Mouse (Mus musculus): ENCODE measurements around the gene Cacna1s. TPM values are rescaled to one million over a fixed set of nuclear protein-coding genes. Genes with fewer than 3 reads are reported as not detected.

The Cacna1s gene
- polyA plus RNA-seq (2015; fragmentation: Nextera tagmentation; extraction: Ambion mirVana), result 0.37 TPM in 1 of 2 replicates, not detected in the other

GRCm38 (mm10) chr1:136052547-136052946, at the start of gene Cacna1s:
TSS of gene Cacna1s (plus strand) at chr1:136052750.
- H3K4me1 ChIP-seq (ENCODE audit: insufficient read depth), result no peaks in the 10 kb centered on the region
- H3K4me2 ChIP-seq (ENCODE audit: low read depth, low read length), result no peak within 1 kb of the TSS
- no peak for DNase-seq
- WGBS (ENCODE audit: insufficient replicate concordance), result 46% methylated on average over 11 of the region's 11 CpGs
- no peaks in the 10 kb centered on the region for H3K9me3 ChIP-seq (ENCODE audit: low read length)
- no peak for ATAC-seq
- no peak within 1 kb of the TSS for H3K9ac ChIP-seq (replicated peaks)
- no peak within 1 kb of the TSS for H3K27ac ChIP-seq (ENCODE audit: low read depth)
- no peak within 1 kb of the TSS for H3K4me3 ChIP-seq (ENCODE audit: low read depth, low read length)
- peaks cover 41% of the 10 kb centered on the region for H3K27me3 ChIP-seq (ENCODE audit: insufficient read depth, low read length)
- no peaks in the 10 kb centered on the region for H3K36me3 ChIP-seq (replicated peaks; ENCODE audit: insufficient read depth, low read length)
- TF ChIP-seq EP300 (IDR thresholded peaks at IDR 0.05; ENCODE audit: low read depth), result no peak
- no peak for TF ChIP-seq CTCF (IDR thresholded peaks at IDR 0.05; ENCODE audit: low read depth)

GRCm38 (mm10) chr1:136006292-136006748, 46.2 kb upstream of the Cacna1s start, which contains the start of gene Igfn1:
TSS of gene Igfn1 (minus strand) at chr1:136006342.
- H3K36me3 ChIP-seq (replicated peaks; ENCODE audit: insufficient read depth, low read length), result no peaks in the 10 kb centered on the region
- peaks cover 25% of the 10 kb centered on the region for H3K4me1 ChIP-seq (ENCODE audit: insufficient read depth)
- ATAC-seq (no peak), DNase-seq (no peak)
- WGBS (ENCODE audit: insufficient replicate concordance), result 78% methylated on average over 3 of the region's 3 CpGs
- TF ChIP-seq CTCF (IDR thresholded peaks at IDR 0.05; ENCODE audit: low read depth), result no peak
- no peak for TF ChIP-seq EP300 (IDR thresholded peaks at IDR 0.05; ENCODE audit: low read depth)
- no peaks in the 10 kb centered on the region for H3K9me3 ChIP-seq (ENCODE audit: low read length)
- H3K27ac ChIP-seq (ENCODE audit: low read depth), result no peak within 1 kb of the TSS
- peak within 1 kb of the TSS; percentile 91 for H3K4me2 ChIP-seq (ENCODE audit: low read depth, low read length)
- H3K4me3 ChIP-seq (ENCODE audit: low read depth, low read length), result peak within 1 kb of the TSS; percentile 64
- no peaks in the 10 kb centered on the region for H3K27me3 ChIP-seq (ENCODE audit: insufficient read depth, low read length)
- peak within 1 kb of the TSS; percentile 73 for H3K9ac ChIP-seq (replicated peaks)

- Histone ChIP-seq H3K4me2 (ENCODE audit: low read depth, low read length) (peak within 1 kb of the TSS; percentile 91), H3K27me3 (ENCODE audit: insufficient read depth, low read length) (no peaks in the 10 kb centered on the region), H3K9ac (replicated peaks) (peak within 1 kb of the TSS; percentile 73), H3K9me3 (ENCODE audit: low read length) (no peaks in the 10 kb centered on the region), H3K27ac (ENCODE audit: low read depth) (peak within 1 kb of the TSS; percentile 71), H3K4me3 (ENCODE audit: low read depth, low read length) (peak within 1 kb of the TSS; percentile 64), H3K36me3 (replicated peaks; ENCODE audit: insufficient read depth, low read length) (no peaks in the 10 kb centered on the region), H3K4me1 (ENCODE audit: insufficient read depth) (peaks cover 30% of the 10 kb centered on the region)
- ATAC-seq, result peak; percentile 99
- peak; percentile 87 for DNase-seq
- 5% methylated on average over 37 of the region's 37 CpGs for WGBS (ENCODE audit: insufficient replicate concordance)
- 0 out of 2 replicates have a peak, but pooled peaks have one; percentile 51 for TF ChIP-seq EP300 (IDR thresholded peaks at IDR 0.05; ENCODE audit: low read depth)
- TF ChIP-seq CTCF (IDR thresholded peaks at IDR 0.05; ENCODE audit: low read depth), result 0 out of 2 replicates have a peak, but pooled peaks have one; percentile 16
Observed at GRCm38 (mm10) chr1:136007211-136008158, 45.1 kb upstream of the Cacna1s start, which contains the start of gene Tmem9. TSS of gene Tmem9 (plus strand) at chr1:136008150.

GRCm38 (mm10) chr1:136008159-136008533, 44.4 kb upstream of the Cacna1s start:
- Histone ChIP-seq H3K9me3 (ENCODE audit: low read length) (no peaks in the 10 kb centered on the region), H3K27me3 (ENCODE audit: insufficient read depth, low read length) (no peaks in the 10 kb centered on the region), H3K4me2 (ENCODE audit: low read depth, low read length) (peak overlapping the region; percentile 91), H3K9ac (replicated peaks) (no peak overlapping the region), H3K36me3 (replicated peaks; ENCODE audit: insufficient read depth, low read length) (no peaks in the 10 kb centered on the region), H3K27ac (ENCODE audit: low read depth) (peak overlapping the region; percentile 37), H3K4me1 (ENCODE audit: insufficient read depth) (peaks cover 30% of the 10 kb centered on the region), H3K4me3 (ENCODE audit: low read depth, low read length) (peak overlapping the region; percentile 64)
- peak; percentile 0; the same call in 1 of the 2 replicates for TF ChIP-seq CTCF (IDR thresholded peaks at IDR 0.05; ENCODE audit: low read depth)
- no peak for TF ChIP-seq EP300 (IDR thresholded peaks at IDR 0.05; ENCODE audit: low read depth)
- ATAC-seq, result no peak
- no peak for DNase-seq
- WGBS (ENCODE audit: insufficient replicate concordance), result 14% methylated on average over 8 of the region's 8 CpGs

GRCm38 (mm10) chr1:136010247-136010646, 42.3 kb upstream of the Cacna1s start:
- no peaks in the 10 kb centered on the region for H3K36me3 ChIP-seq (replicated peaks; ENCODE audit: insufficient read depth, low read length)
- no peak for DNase-seq
- TF ChIP-seq CTCF (IDR thresholded peaks at IDR 0.05; ENCODE audit: low read depth) (no peak), EP300 (IDR thresholded peaks at IDR 0.05; ENCODE audit: low read depth) (no peak)
- peaks cover 45% of the 10 kb centered on the region for H3K4me1 ChIP-seq (ENCODE audit: insufficient read depth)
- H3K27ac ChIP-seq (ENCODE audit: low read depth), result no peak overlapping the region
- H3K9ac ChIP-seq (replicated peaks), result no peak overlapping the region
- H3K9me3 ChIP-seq (ENCODE audit: low read length), result no peaks in the 10 kb centered on the region
- no peak overlapping the region for H3K4me2 ChIP-seq (ENCODE audit: low read depth, low read length)
- H3K4me3 ChIP-seq (ENCODE audit: low read depth, low read length), result no peak overlapping the region
- no peaks in the 10 kb centered on the region for H3K27me3 ChIP-seq (ENCODE audit: insufficient read depth, low read length)
- no peak for ATAC-seq
- 85% methylated on average over 4 of the region's 4 CpGs for WGBS (ENCODE audit: insufficient replicate concordance)

GRCm38 (mm10) chr1:136013513-136013912, 39.0 kb upstream of the Cacna1s start:
- Histone ChIP-seq H3K36me3 (replicated peaks; ENCODE audit: insufficient read depth, low read length) (no peaks in the 10 kb centered on the region), H3K9ac (replicated peaks) (no peak overlapping the region), H3K27ac (ENCODE audit: low read depth) (peak overlapping the region; percentile 86)

More at GRCm38 (mm10) chr1:136013513-136013912, 39.0 kb upstream of the Cacna1s start:
- 45% methylated on average over 4 of the region's 4 CpGs for WGBS (ENCODE audit: insufficient replicate concordance)
- TF ChIP-seq EP300 (IDR thresholded peaks at IDR 0.05; ENCODE audit: low read depth), result no peak
- no peak for TF ChIP-seq CTCF (IDR thresholded peaks at IDR 0.05; ENCODE audit: low read depth)
- DNase-seq (no peak), ATAC-seq (peak; percentile 24; the same call in 1 of the 2 replicates)
- H3K9me3 ChIP-seq (ENCODE audit: low read length), result no peaks in the 10 kb centered on the region
- H3K4me3 ChIP-seq (ENCODE audit: low read depth, low read length), result no peak overlapping the region
- H3K4me2 ChIP-seq (ENCODE audit: low read depth, low read length), result no peak overlapping the region
- no peaks in the 10 kb centered on the region for H3K27me3 ChIP-seq (ENCODE audit: insufficient read depth, low read length)
- peaks cover 47% of the 10 kb centered on the region for H3K4me1 ChIP-seq (ENCODE audit: insufficient read depth)
